Mouse (Mus musculus) lung, postnatal 0 days (tissue): ENCODE data around the gene Ints12.

ENCODE experiments used
- CTCF ChIP-seq: IDR thresholded peaks from 2 replicates; pipeline ENCODE4 v1.5.1; 2016; ENCODE audit warnings: antibody characterized with exemption, mild to moderate bottlenecking
- EP300 ChIP-seq: IDR thresholded peaks from 2 replicates; pipeline ENCODE4 v1.6.1; 2016; ENCODE audit warnings: antibody characterized with exemption, mild to moderate bottlenecking, control low read depth

- TF ChIP-seq EP300 (no peak), CTCF (no peak)
These were observed 50.2 kb downstream of the Ints12 start for GRCm38 (mm10) chr3:133141877-133142276.
